Mouse (Mus musculus) limb, embryonic 11.5 days (tissue): ENCODE data around the gene Ripk1. TPM values are rescaled to one million over a fixed set of nuclear protein-coding genes. Genes with fewer than 3 reads are reported as not detected.
A peak's percentile ranks its signal among the peaks of the same experiment; 100 is the strongest.

Experiments
- ATAC-seq: fragments of 200-750 bp; cut with Nextera tagmentation; 2 replicates; pipeline ENCODE4 v1.8.0; 2017; ENCODE audit warnings: low read depth; ENCODE audit not compliant: insufficient number of reproducible peaks, low FRiP score, low TSS enrichment
- DNase-seq: peaks from one replicate; pipeline ENCODE4 v3.0.0-alpha.2; 2015; ENCODE audit warnings: low spot score
- H3K27ac ChIP-seq: fragments of 300-500 bp; sonication (generic); replicated peaks from 2 replicates; pipeline ENCODE4 v1.5.1; 2014; ENCODE audit warnings: low read depth, mild to moderate bottlenecking, low read length
- H3K27me3 ChIP-seq: fragments of 300-500 bp; sonication (generic); 2 replicates; pipeline ENCODE4 v1.6.1; 2014; ENCODE audit warnings: mild to moderate bottlenecking, low read length, mixed read lengths; ENCODE audit not compliant: control insufficient read depth, insufficient read depth
- H3K36me3 ChIP-seq: fragments of 300-500 bp; sonication (generic); 2 replicates; pipeline ENCODE4 v1.6.1; 2014; ENCODE audit warnings: mild to moderate bottlenecking, low read length, moderate library complexity, mixed read lengths; ENCODE audit not compliant: control insufficient read depth, insufficient read depth
- H3K4me1 ChIP-seq: fragments of 300-500 bp; sonication (generic); 2 replicates; pipeline ENCODE4 v1.6.1; 2014; ENCODE audit warnings: low read length, mixed read lengths; ENCODE audit not compliant: control insufficient read depth, insufficient read depth
- H3K4me2 ChIP-seq: fragments of 300-500 bp; sonication (generic); 2 replicates; pipeline ENCODE4 v1.6.1; 2014; ENCODE audit warnings: low read depth, mild to moderate bottlenecking, moderate library complexity; ENCODE audit not compliant: severe bottlenecking
- H3K4me3 ChIP-seq: fragments of 300-500 bp; sonication (generic); 2 replicates; pipeline ENCODE4 v1.5.1; 2014; ENCODE audit warnings: low read depth, low read length
- H3K9ac ChIP-seq: fragments of 300-500 bp; sonication (generic); 2 replicates; pipeline ENCODE4 v1.6.1; 2014; ENCODE audit warnings: mild to moderate bottlenecking, low read length
- H3K9me3 ChIP-seq: fragments of 300-500 bp; sonication (generic); 2 replicates; pipeline ENCODE4 v1.6.1; 2016; ENCODE audit warnings: low read length; ENCODE audit not compliant: control insufficient read depth
- WGBS: fragments of 180-500 bp; shearing (Covaris S2); extraction: QIAGEN DNeasy Blood & Tissue Kit; methylation state at CpG from one replicate; pipeline ENCODE4 v1.1.7; 2014; 5-methylcytosine and 5-hydroxymethylcytosine counted together
- polyA plus RNA-seq: library from polyadenylated mRNA; unstranded; fragments of >200 nt; fragmentation: Nextera tagmentation; extraction: Ambion mirVana; gene quantifications from 2 replicates; pipeline ENCODE4 v1.2.1, GENCODE M21; 2014

Gene Ripk1
- polyA plus RNA-seq, result 11.0 and 12.1 TPM in 2 replicates

DNA sequence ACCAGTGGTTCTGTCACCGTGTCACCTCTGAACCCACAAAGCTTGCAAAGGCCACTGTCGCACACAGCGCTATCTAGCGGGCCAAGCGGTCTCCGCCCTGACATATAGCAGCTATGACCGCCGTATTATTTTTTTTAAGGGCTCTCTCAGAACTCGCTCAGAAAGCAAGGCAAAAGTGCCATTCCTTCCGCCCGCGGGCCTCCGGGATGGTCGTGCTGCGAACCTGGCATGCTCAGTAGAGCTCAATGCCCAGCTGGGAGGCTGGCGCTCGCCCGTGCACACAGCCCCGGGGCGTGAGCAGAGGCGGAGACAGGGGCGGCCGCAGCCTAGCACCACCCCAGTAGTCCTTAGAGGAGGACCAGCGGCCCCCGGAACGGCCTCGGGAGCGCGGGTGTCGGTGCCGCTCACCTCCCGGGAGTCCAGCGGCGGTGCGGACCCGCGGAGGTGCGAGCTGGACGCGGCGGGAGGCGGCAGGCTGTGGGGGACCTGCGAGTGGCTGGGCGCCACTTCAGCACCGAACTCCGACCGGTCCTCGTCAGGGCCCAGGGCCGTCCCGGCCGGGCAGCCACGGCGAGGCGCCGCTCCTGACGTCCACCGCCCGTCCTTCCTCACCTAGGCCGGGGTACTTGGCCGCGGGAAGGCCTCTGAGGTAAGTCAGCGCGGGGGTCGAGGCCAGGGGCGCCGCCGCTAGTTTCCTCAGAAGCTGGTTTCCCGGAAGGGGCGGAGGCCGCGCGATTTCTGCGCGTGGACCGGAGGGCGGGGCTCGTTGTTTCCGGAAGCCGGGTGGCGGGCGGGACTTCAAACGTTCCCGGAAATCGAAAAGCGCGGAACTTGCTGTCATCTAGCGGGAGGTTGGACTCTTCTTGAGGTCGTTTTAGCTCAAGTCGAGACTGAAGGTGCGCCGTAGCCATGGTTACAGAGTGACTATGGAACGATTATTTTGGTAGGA is at the start of gene Ripk1, which contains the start of gene Serpinb6a:
TSS of gene Ripk1 (plus strand) at position 306 of the 949 bp plus-strand sequence.
TSS of gene Serpinb6a (minus strand) at position 737 of the 949 bp plus-strand sequence.
- peak within 1 kb of the TSS; percentile 82 for H3K27ac ChIP-seq
- WGBS, result under 1% methylated on average over 91 of the region's 92 CpGs
- peak within 1 kb of the TSS; percentile 89 for H3K9ac ChIP-seq
- no peaks in the 10 kb centered on the region for H3K36me3 ChIP-seq
- H3K9me3 ChIP-seq, result no peaks in the 10 kb centered on the region
- peak; percentile 91 for DNase-seq
- H3K4me2 ChIP-seq, result peak within 1 kb of the TSS; percentile 66
- 0 out of 2 replicates have a peak, but pooled peaks cover 3% of the 10 kb centered on the region for H3K4me1 ChIP-seq
- peak within 1 kb of the TSS; percentile 93 for H3K4me3 ChIP-seq
- peak; percentile 93 for ATAC-seq
- H3K27me3 ChIP-seq, result no peaks in the 10 kb centered on the region

DNA sequence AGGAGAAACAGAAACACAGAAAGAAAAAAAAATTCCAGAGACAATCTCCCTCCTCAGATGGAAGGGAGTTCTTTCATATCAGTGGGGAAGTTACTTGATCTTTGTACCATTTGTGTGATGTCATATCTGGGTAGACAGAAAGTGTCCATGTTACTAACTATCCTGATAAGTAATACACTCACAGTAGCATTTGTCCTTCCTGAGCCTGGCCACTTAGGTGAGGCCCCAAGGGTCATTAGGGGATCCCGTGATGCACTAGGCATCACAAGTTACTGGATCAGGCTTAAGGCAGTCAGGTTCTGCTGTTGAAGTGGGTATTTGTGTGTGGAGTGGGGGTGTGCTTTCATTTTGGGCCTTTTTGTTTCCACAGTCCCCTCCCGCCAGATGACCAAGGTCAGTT is 49.2 kb upstream of the Ripk1 start:
- no peaks in the 10 kb centered on the region for H3K4me1 ChIP-seq
- H3K36me3 ChIP-seq, result no peaks in the 10 kb centered on the region
- no peak overlapping the region for H3K9ac ChIP-seq
- no peaks in the 10 kb centered on the region for H3K9me3 ChIP-seq
- H3K27me3 ChIP-seq, result no peaks in the 10 kb centered on the region
- no peak overlapping the region for H3K4me2 ChIP-seq
- no peak for ATAC-seq
- no peak overlapping the region for H3K27ac ChIP-seq
- no peak overlapping the region for H3K4me3 ChIP-seq
- no peak for DNase-seq
- 81% methylated on average over 2 of the region's 2 CpGs for WGBS

GRCm38 (mm10) chr13:33956571-33957421 is 45.4 kb upstream of the Ripk1 start:
- Histone ChIP-seq H3K9me3 (no peaks in the 10 kb centered on the region), H3K27ac (no peak overlapping the region), H3K4me3 (no peak overlapping the region), H3K36me3 (no peaks in the 10 kb centered on the region), H3K27me3 (no peaks in the 10 kb centered on the region), H3K9ac (no peak overlapping the region), H3K4me1 (no peaks in the 10 kb centered on the region), H3K4me2 (no peak overlapping the region)
- no peak for ATAC-seq
- 42% methylated on average over 6 of the region's 6 CpGs for WGBS
- DNase-seq, result no peak

DNA sequence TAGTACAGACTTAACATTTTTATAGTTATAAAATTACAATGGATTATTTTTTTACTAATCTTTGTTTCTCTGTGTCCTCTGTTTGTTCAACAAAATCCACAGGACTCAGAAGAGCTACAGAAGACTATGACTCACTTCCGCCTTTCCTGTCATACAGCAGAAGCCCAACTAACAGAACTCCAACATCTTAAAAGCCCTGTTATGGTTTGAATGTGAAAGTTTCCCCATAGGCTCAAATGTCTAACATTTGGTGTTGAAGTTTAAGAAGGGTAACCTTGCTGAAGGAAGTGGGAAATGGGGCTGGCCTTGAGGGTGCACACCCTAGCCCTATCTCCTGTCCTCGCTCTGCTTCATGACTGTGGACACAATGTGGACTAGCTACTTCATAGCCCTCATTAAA is 42.4 kb upstream of the Ripk1 start:
- H3K4me1 ChIP-seq, result no peaks in the 10 kb centered on the region
- H3K27ac ChIP-seq, result no peak overlapping the region
- no peak overlapping the region for H3K4me3 ChIP-seq
- H3K36me3 ChIP-seq, result no peaks in the 10 kb centered on the region
- H3K9me3 ChIP-seq, result no peaks in the 10 kb centered on the region
- ATAC-seq (no peak), DNase-seq (no peak)
- 95% methylated on average over 2 of the region's 2 CpGs for WGBS
- H3K4me2 ChIP-seq, result no peak overlapping the region
- H3K27me3 ChIP-seq, result no peaks in the 10 kb centered on the region
- no peak overlapping the region for H3K9ac ChIP-seq

GRCm38 (mm10) chr13:33964206-33965046 is 37.7 kb upstream of the Ripk1 start, which contains the start of gene Nqo2:
TSS of gene Nqo2 (plus strand) at chr13:33964687.
- WGBS, result 3% methylated on average over 22 of the region's 22 CpGs

DNA sequence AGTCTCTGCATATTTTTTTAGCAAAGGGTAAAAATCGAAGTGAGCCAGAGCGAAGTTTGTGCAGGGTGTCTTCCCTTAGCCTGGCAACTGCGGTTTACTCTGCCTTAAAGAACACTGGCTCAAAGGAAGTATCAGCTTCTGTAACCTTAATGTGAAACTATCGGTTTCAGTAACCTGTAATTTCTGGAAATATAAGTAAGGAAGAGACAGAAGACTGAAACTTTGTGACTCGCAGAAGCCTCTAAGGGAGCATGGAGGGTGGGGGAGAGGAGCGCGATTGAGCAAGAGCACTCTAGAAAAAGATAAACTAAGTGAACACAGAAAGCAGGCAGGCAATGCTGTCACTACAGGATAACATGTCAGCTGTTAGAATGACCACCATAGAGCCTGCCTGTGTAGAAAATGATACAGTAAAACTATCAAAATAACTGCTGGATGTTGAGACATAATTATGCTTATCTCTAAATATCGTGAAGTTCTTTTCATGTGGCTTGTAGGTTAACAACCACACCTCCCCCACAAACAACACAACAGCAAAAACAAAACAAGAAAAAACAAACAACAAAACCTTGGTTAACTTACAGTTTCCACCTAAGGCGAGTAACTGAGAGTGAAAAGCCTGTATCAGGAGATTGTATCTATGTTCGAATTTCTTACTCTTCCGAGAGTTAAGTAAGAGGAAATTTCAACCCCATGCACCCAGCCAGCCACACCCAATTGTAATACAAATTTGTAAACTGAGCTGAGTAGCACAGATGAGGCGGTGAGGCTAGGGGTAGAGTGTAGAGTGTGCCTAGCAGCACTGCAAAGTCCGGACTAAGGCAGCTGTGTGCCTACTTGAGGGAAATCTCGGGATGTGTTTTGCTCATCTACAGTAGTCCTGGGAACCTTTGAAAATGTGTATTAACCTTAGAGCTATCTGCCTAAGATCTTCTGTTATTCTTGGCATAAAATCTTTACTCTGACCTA is 36.8 kb upstream of the Ripk1 start:
- Histone ChIP-seq H3K4me2 (peak overlapping the region; percentile 44), H3K4me1 (no peaks in the 10 kb centered on the region), H3K9ac (peak overlapping the region; percentile 23), H3K4me3 (peak overlapping the region; percentile 25), H3K36me3 (no peaks in the 10 kb centered on the region), H3K27me3 (no peaks in the 10 kb centered on the region), H3K27ac (peak overlapping the region; percentile 6; the same call in 1 of the 2 replicates), H3K9me3 (no peaks in the 10 kb centered on the region)
- WGBS, result 29% methylated on average over 14 of the region's 14 CpGs
- DNase-seq (no peak), ATAC-seq (no peak)

More at GRCm38 (mm10) chr13:33964206-33965046, 37.7 kb upstream of the Ripk1 start, which contains the start of gene Nqo2:
- Histone ChIP-seq H3K27ac (peak within 1 kb of the TSS; percentile 6; the same call in 1 of the 2 replicates), H3K9me3 (no peaks in the 10 kb centered on the region), H3K27me3 (no peaks in the 10 kb centered on the region), H3K4me1 (no peaks in the 10 kb centered on the region), H3K9ac (peak within 1 kb of the TSS; percentile 23), H3K4me2 (peak within 1 kb of the TSS; percentile 44), H3K4me3 (peak within 1 kb of the TSS; percentile 25), H3K36me3 (no peaks in the 10 kb centered on the region)
- DNase-seq (peak; percentile 85), ATAC-seq (peak; percentile 90)

DNA sequence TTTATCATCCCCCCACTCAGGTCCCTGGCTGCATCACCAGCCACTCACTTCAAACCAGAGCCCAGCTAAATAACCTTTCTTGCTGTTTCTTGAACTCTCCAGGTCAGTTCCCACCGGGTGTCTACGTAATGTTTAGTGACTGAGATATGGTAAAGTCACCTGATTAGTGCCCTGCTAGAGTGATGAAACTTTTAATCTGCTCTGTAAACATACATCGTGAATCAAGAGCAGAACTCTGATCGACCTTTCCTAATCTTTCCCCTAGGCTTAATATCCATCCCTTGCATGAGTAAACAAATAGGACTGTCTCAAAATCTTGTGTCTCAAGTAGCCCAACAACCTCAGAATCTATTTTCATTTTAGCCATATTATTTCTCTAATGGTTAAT is 36.1 kb upstream of the Ripk1 start:
- H3K36me3 ChIP-seq, result no peaks in the 10 kb centered on the region
- no peak overlapping the region; the same call in 1 of the 2 replicates for H3K4me2 ChIP-seq
- no peak overlapping the region for H3K4me3 ChIP-seq
- no peak for DNase-seq
- no peaks in the 10 kb centered on the region for H3K9me3 ChIP-seq
- no peaks in the 10 kb centered on the region for H3K27me3 ChIP-seq
- no peak overlapping the region for H3K9ac ChIP-seq
- no peaks in the 10 kb centered on the region for H3K4me1 ChIP-seq
- no peak overlapping the region for H3K27ac ChIP-seq
- no peak for ATAC-seq
- WGBS, result 78% methylated on average over 4 of the region's 4 CpGs
